9 mouse cellular contexts compared by ENCODE assay signal in the genomic region with DNA sequence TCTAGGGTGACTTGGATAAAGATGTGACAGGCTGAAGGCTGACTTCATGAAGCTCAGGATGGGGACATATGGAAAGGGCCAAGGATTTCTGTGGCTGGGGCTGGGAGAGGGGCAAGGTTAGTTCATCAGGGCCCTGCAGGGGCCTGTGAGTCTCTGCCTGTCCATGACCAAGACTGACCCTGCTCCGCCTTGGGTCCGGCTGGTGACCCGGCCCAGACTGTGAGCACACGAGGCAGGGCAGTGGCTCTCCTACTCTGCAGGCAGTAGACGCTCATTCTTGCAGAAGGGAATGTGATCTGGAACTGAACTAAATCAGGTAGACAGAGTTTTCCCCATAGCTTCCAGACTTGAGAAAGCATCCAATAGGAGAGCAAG. TPM values are rescaled to one million over a fixed set of nuclear protein-coding genes. Genes with fewer than 3 reads are reported as not detected.
DNase-seq lines count a peak whose midpoint lies in the region; ATAC-seq lines count a peak whose summit lies in the region.
"Had no signal": no experiment of that assay in that cellular context is flagged by ENCODE, and none has a peak within 500 bp of the region (broad histone marks: within the 10 kb centered on the region; RNA-seq: fewer than 3 reads in every experiment).

No protein-coding gene starts in this region.

- peaks cover 6% of the 10 kb centered on the region for H3K27me3 ChIP-seq in heart, embryonic 15.5 days
- no peaks in the 10 kb centered on the region for H3K27me3 ChIP-seq in hindbrain, embryonic 14.5 days (ENCODE audit: control insufficient read depth, insufficient read depth, low read length)
- H3K27me3 ChIP-seq in midbrain, embryonic 15.5 days (replicated peaks): no peaks in the 10 kb centered on the region
- H3K27me3 ChIP-seq: Patski had no signal

- intact Hi-C loops in heart, postnatal 36 days (cut with DNase I): loop anchor here (2.0 kb wide), 1 partner anchor 21 kb away; the partner anchor contains the start of gene Cdca4

- WGBS in heart, embryonic 15.5 days: 68% methylated on average over 5 of the region's 5 CpGs
- 60% methylated on average over 5 of the region's 5 CpGs for WGBS in hindbrain, embryonic 14.5 days
- WGBS in midbrain, embryonic 15.5 days: 66% methylated on average over 5 of the region's 5 CpGs

- H3K36me3 ChIP-seq in heart, embryonic 15.5 days: no peaks in the 10 kb centered on the region
- peaks cover 13% of the 10 kb centered on the region for H3K36me3 ChIP-seq in hindbrain, embryonic 14.5 days (replicated peaks; ENCODE audit: control insufficient read depth, insufficient read depth)
- H3K36me3 ChIP-seq in midbrain, embryonic 15.5 days (replicated peaks): no peaks in the 10 kb centered on the region

- peaks cover 53% of the 10 kb centered on the region for H3K4me1 ChIP-seq in heart, embryonic 15.5 days (replicated peaks)
- H3K4me1 ChIP-seq in brown adipose tissue, adult 24 weeks (ENCODE audit: control insufficient read depth, insufficient read depth, insufficient read length, low read length): no peaks in the 10 kb centered on the region; the same call in 1 of the 2 replicates
- peaks cover 17% of the 10 kb centered on the region for H3K4me1 ChIP-seq in hindbrain, embryonic 14.5 days (replicated peaks; ENCODE audit: control insufficient read depth, insufficient read depth, low read length)
- H3K4me1 ChIP-seq in midbrain, embryonic 15.5 days: peaks cover 18% of the 10 kb centered on the region

- H3K27ac ChIP-seq in heart, embryonic 15.5 days: peak overlapping the region; percentile 46; the same call in 1 of the 2 replicates
- no peak overlapping the region for H3K27ac ChIP-seq in brown adipose tissue, adult 24 weeks (replicated peaks; ENCODE audit: low read depth, low read length)
- peak overlapping the region; percentile 89 for H3K27ac ChIP-seq in hindbrain, embryonic 14.5 days
- H3K27ac ChIP-seq in midbrain, embryonic 15.5 days: peak overlapping the region; percentile 77

- peak overlapping the region; percentile 82 for H3K4me3 ChIP-seq in heart, embryonic 15.5 days
- peak overlapping the region; percentile 41 for H3K4me3 ChIP-seq in brown adipose tissue, adult 24 weeks (ENCODE audit: insufficient read depth, low read depth, low read length)
- peak overlapping the region; percentile 56 for H3K4me3 ChIP-seq in hindbrain, embryonic 14.5 days (replicated peaks; ENCODE audit: low read length)
- peak overlapping the region; percentile 65 for H3K4me3 ChIP-seq in midbrain, embryonic 15.5 days

- no peak for DNase-seq in heart, postnatal 36 days
- no peak for DNase-seq in hindbrain, embryonic 14.5 days (ENCODE audit: low spot score)
- no peak for DNase-seq in MN1 (ENCODE audit: low spot score)
- no peak for DNase-seq in cerebellum, adult 8-10 months

- H3K4me2 ChIP-seq in heart, embryonic 15.5 days: peak overlapping the region; percentile 98
- H3K4me2 ChIP-seq in hindbrain, embryonic 14.5 days (replicated peaks): peak overlapping the region; percentile 90
- peak overlapping the region; percentile 93 for H3K4me2 ChIP-seq in midbrain, embryonic 15.5 days

- H3K9me3 ChIP-seq in heart, embryonic 15.5 days (replicated peaks): no peaks in the 10 kb centered on the region
- H3K9me3 ChIP-seq in hindbrain, embryonic 14.5 days (ENCODE audit: control insufficient read depth, low read length): no peaks in the 10 kb centered on the region
- no peaks in the 10 kb centered on the region for H3K9me3 ChIP-seq in midbrain, embryonic 15.5 days

- peak overlapping the region; percentile 31; the same call in 1 of the 2 replicates for H3K9ac ChIP-seq in heart, embryonic 15.5 days
- H3K9ac ChIP-seq in hindbrain, embryonic 14.5 days: peak overlapping the region; percentile 71
- peak overlapping the region; percentile 50 for H3K9ac ChIP-seq in midbrain, embryonic 15.5 days

- ATAC-seq in heart, embryonic 15.5 days (replicated peaks; ENCODE audit: insufficient number of reproducible peaks, insufficient read depth, low FRiP score, low read depth): 0 out of 2 replicates have a peak, but pooled peaks have one; percentile 1
- peak; percentile 18 for ATAC-seq in hindbrain, embryonic 14.5 days (ENCODE audit: low FRiP score)
- peak; percentile 57 for ATAC-seq in midbrain, embryonic 15.5 days (replicated peaks)
- ATAC-seq in megakaryocyte progenitor cell, adult 5-6 weeks (replicated peaks; ENCODE audit: poor library complexity): no peak

RNA-seq across cellular contexts. Expression of gene Clba1, which starts 0.5 kb away (rescaled TPM):
- polyA plus RNA-seq in heart, embryonic 15.5 days (2015; fragmentation: Nextera tagmentation; extraction: Ambion mirVana): 5.7 and 7.3 TPM in 2 replicates
- total RNA-seq in heart, postnatal 36 days (2021): 1 to 10 TPM; 1.6 to 2.9 TPM
- 0.63 and 1.7 TPM in 2 replicates for polyA plus RNA-seq in brown adipose tissue, adult 24 weeks (2012; ENCODE audit: insufficient read depth, insufficient read length, missing spikeins)
- 20.2 and 21.0 TPM in 2 replicates for polyA plus RNA-seq in hindbrain, embryonic 14.5 days (2014; fragmentation: Nextera tagmentation; extraction: Ambion mirVana)
- polyA plus RNA-seq in midbrain, embryonic 15.5 days (2015; fragmentation: Nextera tagmentation; extraction: Ambion mirVana): 24.4 and 25.1 TPM in 2 replicates
- total RNA-seq in megakaryocyte progenitor cell, adult 5-6 weeks (2015): 0.39 and 0.52 TPM in 2 replicates
- 0.87 and 1.0 TPM in 2 replicates for total RNA-seq in megakaryocyte progenitor cell, adult 5-6 weeks (2017)

RNA-seq across cellular contexts. Expression of gene Ahnak2, which starts 5.7 kb away (rescaled TPM):
- polyA plus RNA-seq in heart, embryonic 15.5 days (2015; fragmentation: Nextera tagmentation; extraction: Ambion mirVana): 2.1 and 2.4 TPM in 2 replicates
- total RNA-seq in heart, postnatal 36 days (2021): 10 to 100 TPM; 14.1 to 20.2 TPM
- 2.9 and 3.2 TPM in 2 replicates for polyA plus RNA-seq in brown adipose tissue, adult 24 weeks (2012; ENCODE audit: insufficient read depth, insufficient read length, missing spikeins)
- 1.9 and 2.5 TPM in 2 replicates for polyA plus RNA-seq in hindbrain, embryonic 14.5 days (2014; fragmentation: Nextera tagmentation; extraction: Ambion mirVana)
- 1.1 and 1.3 TPM in 2 replicates for polyA plus RNA-seq in midbrain, embryonic 15.5 days (2015; fragmentation: Nextera tagmentation; extraction: Ambion mirVana)
- not detected in 2 replicates for total RNA-seq in megakaryocyte progenitor cell, adult 5-6 weeks (2015)
- not detected in 2 replicates for total RNA-seq in megakaryocyte progenitor cell, adult 5-6 weeks (2017)

RNA-seq across cellular contexts. Expression of gene Cdca4, which starts 21.0 kb away (rescaled TPM):
- polyA plus RNA-seq in heart, embryonic 15.5 days (2015; fragmentation: Nextera tagmentation; extraction: Ambion mirVana): 34.6 and 53.3 TPM in 2 replicates
- total RNA-seq in heart, postnatal 36 days (2021): 1 to 10 TPM; 6.1 to 6.6 TPM
- 3.1 and 5.5 TPM in 2 replicates for polyA plus RNA-seq in brown adipose tissue, adult 24 weeks (2012; ENCODE audit: insufficient read depth, insufficient read length, missing spikeins)
- 39.1 and 43.4 TPM in 2 replicates for polyA plus RNA-seq in hindbrain, embryonic 14.5 days (2014; fragmentation: Nextera tagmentation; extraction: Ambion mirVana)
- 44.1 and 50.1 TPM in 2 replicates for polyA plus RNA-seq in midbrain, embryonic 15.5 days (2015; fragmentation: Nextera tagmentation; extraction: Ambion mirVana)
- total RNA-seq in megakaryocyte progenitor cell, adult 5-6 weeks (2015): 64.3 and 68.9 TPM in 2 replicates
- 56.8 and 63.6 TPM in 2 replicates for total RNA-seq in megakaryocyte progenitor cell, adult 5-6 weeks (2017)

RNA-seq across cellular contexts. Expression of gene Pld4, which starts 47.7 kb away (rescaled TPM):
- polyA plus RNA-seq in heart, embryonic 15.5 days (2015; fragmentation: Nextera tagmentation; extraction: Ambion mirVana): 7.2 and 34.0 TPM in 2 replicates
- 1 to 10 TPM; 6.1 to 8.9 TPM for total RNA-seq in heart, postnatal 36 days (2021)
- polyA plus RNA-seq in brown adipose tissue, adult 24 weeks (2012; ENCODE audit: insufficient read depth, insufficient read length, missing spikeins): 7.5 and 9.4 TPM in 2 replicates
- polyA plus RNA-seq in hindbrain, embryonic 14.5 days (2014; fragmentation: Nextera tagmentation; extraction: Ambion mirVana): 7.1 and 7.9 TPM in 2 replicates
- polyA plus RNA-seq in midbrain, embryonic 15.5 days (2015; fragmentation: Nextera tagmentation; extraction: Ambion mirVana): 7.3 and 8.6 TPM in 2 replicates
- 26.6 and 48.3 TPM in 2 replicates for total RNA-seq in megakaryocyte progenitor cell, adult 5-6 weeks (2015)
- total RNA-seq in megakaryocyte progenitor cell, adult 5-6 weeks (2017): 16.4 and 26.7 TPM in 2 replicates

RNA-seq across cellular contexts. Expression of gene Gpr132, which starts 59.8 kb away (rescaled TPM):
- 0.19 and 2.2 TPM in 2 replicates for polyA plus RNA-seq in heart, embryonic 15.5 days (2015; fragmentation: Nextera tagmentation; extraction: Ambion mirVana)
- total RNA-seq in heart, postnatal 36 days (2021): under 1 TPM; 0.19 TPM
- polyA plus RNA-seq in brown adipose tissue, adult 24 weeks (2012; ENCODE audit: insufficient read depth, insufficient read length, missing spikeins): not detected in 2 replicates
- polyA plus RNA-seq in hindbrain, embryonic 14.5 days (2014; fragmentation: Nextera tagmentation; extraction: Ambion mirVana): not detected in 2 replicates
- 0.06 and 0.11 TPM in 2 replicates for polyA plus RNA-seq in midbrain, embryonic 15.5 days (2015; fragmentation: Nextera tagmentation; extraction: Ambion mirVana)
- total RNA-seq in megakaryocyte progenitor cell, adult 5-6 weeks (2015): 11.4 and 14.1 TPM in 2 replicates
- total RNA-seq in megakaryocyte progenitor cell, adult 5-6 weeks (2017): 5.7 and 6.1 TPM in 2 replicates
- polyA plus RNA-seq: Patski had no signal
